Mouse (Mus musculus) embryonic facial prominence, embryonic 12.5 days (tissue): ENCODE measurements around the gene Tyw3. TPM values are rescaled to one million over a fixed set of nuclear protein-coding genes. Genes with fewer than 3 reads are reported as not detected.

ENCODE experiments used
- polyA plus RNA-seq: library from polyadenylated mRNA; unstranded; fragments of >200 nt; fragmentation: Nextera tagmentation; extraction: Ambion mirVana; gene quantifications from 2 replicates; pipeline ENCODE4 v1.2.1, GENCODE M21; 2016

Tyw3 gene
- polyA plus RNA-seq, 1 experiment from 2014 or later = 18.3 TPM

Other genes with a start within 250 kb of the Tyw3 start
- 23.2 and 26.5 TPM in 2 replicates for gene Cryz, start 393 bp downstream of the Tyw3 start, polyA plus RNA-seq
- 0.06 and 0.32 TPM in 2 replicates for gene Erich3, start 66.8 kb upstream of the Tyw3 start, polyA plus RNA-seq